Mouse (Mus musculus): ENCODE results near the gene Sult2b1.

The Sult2b1 gene

GRCm38 (mm10) chr7:45710477-45711191 is 73.8 kb downstream of the Sult2b1 start:
- DNase-seq = no peak

- DNase-seq = no peak
Observed at GRCm38 (mm10) chr7:45709677-45710355, 74.7 kb downstream of the Sult2b1 start.

- peak; percentile 68 for DNase-seq
Observed at GRCm38 (mm10) chr7:45709036-45709435, 75.4 kb downstream of the Sult2b1 start.

- no peak for DNase-seq
Observed at GRCm38 (mm10) chr7:45708221-45708761, 76.2 kb downstream of the Sult2b1 start.

DNA sequence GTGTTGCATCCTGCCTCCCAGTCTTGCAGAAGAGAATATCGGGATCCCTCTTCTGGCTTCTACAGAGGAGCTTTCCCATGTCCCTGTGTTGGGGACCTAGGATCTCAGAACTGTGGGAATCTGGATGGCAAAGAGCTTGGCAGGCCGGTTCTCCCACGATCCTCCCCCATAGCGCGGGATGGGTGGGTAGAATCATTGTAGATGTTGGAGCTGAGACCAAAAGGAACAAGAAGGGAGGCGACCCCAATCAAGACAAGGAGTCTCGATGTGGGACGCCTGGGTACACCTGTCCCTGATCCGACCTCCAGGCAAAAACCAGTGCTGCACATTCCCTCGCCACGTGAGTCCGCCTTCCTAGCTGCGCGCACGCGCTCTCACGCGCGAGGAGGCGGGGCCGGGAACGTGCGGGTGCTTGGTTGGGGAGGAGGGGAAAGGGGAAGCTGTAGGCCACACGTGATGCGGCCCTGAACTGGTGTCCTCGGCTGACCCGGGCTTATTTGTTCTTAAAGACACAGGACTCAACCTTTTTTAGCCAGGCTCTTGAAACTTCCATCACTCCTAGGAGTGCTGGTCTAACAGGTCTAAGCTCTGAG is 77.0 kb downstream of the Sult2b1 start:
- peak; percentile 94 for DNase-seq

GRCm38 (mm10) chr7:45706721-45707241 is 77.7 kb downstream of the Sult2b1 start:
- peak; percentile 92 for DNase-seq

DNA sequence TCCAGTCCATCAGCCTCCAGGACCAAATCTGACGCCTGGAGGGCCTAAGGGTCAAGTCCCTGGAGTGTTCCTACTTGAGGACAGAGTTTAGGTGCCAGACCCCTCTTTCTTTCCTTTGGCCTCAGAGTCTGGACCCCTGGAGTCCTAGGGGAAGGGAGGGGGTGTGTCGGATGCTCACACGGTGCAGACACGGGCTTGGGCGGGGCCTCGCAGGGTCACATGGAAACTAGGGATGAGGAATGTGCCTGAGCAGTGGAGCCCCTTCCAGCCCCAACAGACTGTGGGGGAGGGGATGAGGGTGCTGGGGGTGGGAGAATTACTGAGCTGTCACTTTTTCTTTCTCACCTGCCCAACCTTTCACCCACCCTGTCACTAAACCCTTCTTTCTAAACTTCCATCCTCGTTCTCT is 78.6 kb downstream of the Sult2b1 start:
- DNase-seq = peak; percentile 75

GRCm38 (mm10) chr7:45705443-45705864 is 79.0 kb downstream of the Sult2b1 start:
- peak; percentile 60 for DNase-seq

GRCm38 (mm10) chr7:45704730-45705442 is 79.6 kb downstream of the Sult2b1 start, which contains the start of gene Dbp:
TSS of gene Dbp (plus strand) at chr7:45705088.
- peak; percentile 99 for DNase-seq

DNA sequence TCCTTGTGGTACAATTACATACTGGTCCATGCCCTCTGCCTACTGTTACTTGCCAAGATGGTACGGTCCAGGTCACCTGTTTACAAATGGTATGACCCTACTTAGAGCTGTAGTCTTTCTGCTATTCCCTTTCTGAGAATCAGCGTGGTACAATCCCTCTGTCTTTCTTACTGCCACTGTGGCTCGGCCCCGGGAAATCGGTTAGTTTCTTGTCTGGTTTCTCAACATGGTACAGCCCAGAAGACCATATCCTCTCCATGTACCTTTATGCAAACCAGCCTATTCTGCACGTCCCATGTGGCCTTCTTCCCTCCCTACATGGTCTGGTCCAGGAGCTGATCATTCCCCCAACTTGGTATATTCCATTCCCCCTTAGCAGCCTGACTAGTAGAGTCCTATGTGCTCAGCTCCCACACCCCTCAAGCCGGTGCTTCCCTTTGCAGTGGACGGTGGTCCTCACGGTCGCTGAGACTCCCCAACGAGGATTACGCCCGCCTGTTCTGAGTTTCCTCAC is 80.4 kb downstream of the Sult2b1 start:
- peak; percentile 81 for DNase-seq

DNA sequence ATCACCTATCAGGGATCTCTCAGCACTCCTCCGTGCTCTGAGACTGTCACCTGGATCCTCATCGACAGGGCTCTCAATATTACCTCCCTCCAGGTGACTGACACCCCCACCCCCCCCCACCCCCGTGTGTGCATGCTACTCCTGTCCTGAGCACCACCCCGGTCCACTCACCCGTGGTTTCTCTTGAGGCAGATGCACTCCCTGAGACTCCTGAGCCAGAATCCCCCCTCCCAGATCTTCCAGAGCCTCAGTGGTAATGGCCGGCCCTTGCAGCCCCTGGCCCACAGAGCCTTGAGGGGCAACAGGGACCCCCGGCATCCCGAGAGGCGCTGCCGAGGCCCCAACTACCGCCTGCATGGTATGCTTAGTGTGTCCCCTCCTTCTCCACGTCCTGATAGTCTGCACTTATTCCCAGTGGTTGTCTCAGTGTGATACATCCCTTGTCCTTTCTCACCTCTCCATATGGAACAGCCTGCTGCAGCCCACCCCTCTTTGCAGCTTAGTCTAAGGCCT is 80.9 kb downstream of the Sult2b1 start:
- DNase-seq = no peak

DNA sequence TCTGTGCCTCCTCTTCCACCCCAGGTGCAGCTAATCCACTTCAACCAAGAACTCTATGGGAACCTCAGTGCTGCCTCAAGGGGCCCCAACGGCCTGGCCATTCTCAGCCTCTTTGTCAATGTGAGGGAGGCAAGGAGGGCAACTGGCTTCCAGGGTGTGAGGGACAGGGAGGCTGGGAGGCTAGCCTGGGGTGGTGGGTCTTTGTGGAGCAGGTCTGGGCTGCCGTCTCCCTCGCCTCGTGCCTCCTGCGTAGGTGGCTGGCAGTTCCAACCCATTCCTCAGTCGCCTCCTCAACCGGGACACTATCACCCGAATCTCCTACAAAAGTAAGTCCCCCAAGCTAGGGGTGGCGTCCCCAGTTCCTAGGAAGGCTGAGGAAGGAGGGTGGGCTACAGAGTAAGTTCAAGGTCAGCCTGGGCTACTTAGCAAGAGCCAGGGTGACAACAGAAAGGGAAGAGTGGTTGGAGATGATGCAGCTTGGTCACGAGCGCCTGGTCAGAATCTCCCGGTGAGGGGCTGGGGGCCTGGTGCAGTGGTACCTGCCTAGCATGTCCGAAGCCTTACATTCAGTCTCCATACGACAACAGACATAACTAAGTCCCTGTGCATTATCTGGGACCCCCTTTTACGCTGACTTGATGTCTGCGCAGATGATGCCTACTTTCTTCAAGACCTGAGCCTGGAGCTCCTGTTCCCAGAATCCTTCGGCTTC is 81.5 kb downstream of the Sult2b1 start:
- DNase-seq = no peak

DNA sequence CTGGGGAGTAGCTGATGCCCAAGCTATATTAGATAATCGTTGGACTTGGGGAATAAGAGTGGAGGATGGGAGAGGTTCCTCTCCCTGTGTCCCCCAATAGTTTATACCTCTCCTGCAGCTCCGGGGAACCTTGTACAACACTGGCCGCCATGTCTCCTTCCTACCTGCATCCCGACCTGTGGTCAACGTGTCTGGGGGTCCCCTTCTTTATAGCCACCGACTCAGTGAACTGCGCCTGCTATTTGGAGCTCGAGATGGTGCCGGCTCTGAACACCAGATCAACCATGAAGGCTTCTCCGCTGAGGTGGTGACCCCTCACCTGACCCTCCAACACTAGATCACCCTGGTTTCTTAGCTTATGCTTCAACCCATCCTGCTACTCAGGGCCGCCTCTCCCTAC is 82.2 kb downstream of the Sult2b1 start:
- no peak for DNase-seq

- no peak for DNase-seq
Observed at GRCm38 (mm10) chr7:45701607-45702006, 82.9 kb downstream of the Sult2b1 start.

DNA sequence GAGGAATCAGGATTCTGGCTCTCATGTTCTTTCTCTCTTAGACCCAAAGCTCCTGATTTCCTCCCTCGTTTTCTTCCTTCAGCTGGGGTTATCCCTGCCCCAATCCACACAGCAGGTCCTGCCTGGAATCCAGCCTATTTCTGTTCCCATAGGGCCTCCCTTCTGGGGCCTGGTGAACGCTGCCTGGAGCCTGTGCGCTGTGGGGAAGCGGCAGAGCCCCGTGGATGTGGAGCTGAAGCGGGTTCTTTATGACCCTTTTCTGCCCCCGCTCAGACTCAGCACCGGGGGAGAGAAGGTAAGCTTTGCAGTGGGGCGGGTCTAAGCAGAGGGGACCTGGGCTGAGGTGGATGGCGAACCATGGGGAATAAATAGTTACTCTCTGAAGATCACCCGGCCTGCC is 83.4 kb downstream of the Sult2b1 start:
- no peak for DNase-seq

GRCm38 (mm10) chr7:45700301-45701015 is 84.0 kb downstream of the Sult2b1 start:
- peak; percentile 87 for DNase-seq

- DNase-seq = no peak
Observed at GRCm38 (mm10) chr7:45699523-45700141, 84.8 kb downstream of the Sult2b1 start, which contains the start of gene Car11. TSS of gene Car11 (plus strand) at chr7:45699843.

- no peak for DNase-seq
Observed at GRCm38 (mm10) chr7:45697894-45698293, 86.6 kb downstream of the Sult2b1 start.

- peak; percentile 63 for DNase-seq
Observed at GRCm38 (mm10) chr7:45695098-45695497, 89.4 kb downstream of the Sult2b1 start.

DNA sequence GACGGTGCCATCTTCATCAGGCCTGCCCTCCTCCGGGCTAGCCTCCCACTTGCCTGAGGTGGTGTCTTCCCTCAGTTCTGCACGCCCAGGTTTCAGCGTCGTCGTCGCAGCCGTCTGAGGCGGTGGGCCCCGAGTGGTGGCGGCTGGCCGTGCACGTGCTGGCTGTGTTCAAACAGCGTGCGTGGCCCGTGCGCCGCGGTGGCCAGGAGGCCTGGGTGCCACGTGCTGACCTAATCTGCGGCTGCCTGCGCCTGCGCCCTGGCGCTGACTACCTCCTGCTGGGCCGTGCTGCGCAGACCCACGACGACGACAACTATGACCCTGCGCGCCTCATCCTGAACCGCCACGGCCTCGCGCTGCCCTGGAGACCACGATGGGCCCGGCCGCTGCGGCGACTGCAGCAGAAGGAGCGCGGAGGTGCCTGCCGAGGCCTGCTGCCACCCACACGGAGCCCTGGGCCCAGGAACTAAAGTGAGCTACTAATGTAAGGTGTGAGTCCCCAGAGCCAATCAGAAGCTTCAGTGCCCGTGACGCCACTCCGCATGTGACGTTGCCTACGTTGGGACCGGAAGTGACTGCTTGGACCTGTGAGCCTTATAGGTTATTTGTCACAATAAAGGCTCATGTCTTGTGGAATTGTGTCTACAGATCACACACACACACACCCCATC is 90.4 kb downstream of the Sult2b1 start, which contains the start of gene Sec1:
Gene Sec1, minus strand, starts transcription at position 482 of the 671 bp plus-strand sequence.
- no peak for DNase-seq
